9 mouse cellular contexts compared by ENCODE assay signal in genomic region chr4:116719396-116719795, GRCm38 (mm10). TPM values are rescaled to one million over a fixed set of nuclear protein-coding genes. Genes with fewer than 3 reads are reported as not detected.
DNase-seq lines count a peak whose midpoint lies in the region; ATAC-seq and TF ChIP-seq lines count a peak whose summit lies in the region.
"Had no signal": no experiment of that assay in that cellular context is flagged by ENCODE, and none has a peak within 500 bp of the region (broad histone marks: within the 10 kb centered on the region; RNA-seq: fewer than 3 reads in every experiment).

No protein-coding gene starts in this region.

- H3K9me3 ChIP-seq in kidney, embryonic 14.5 days (ENCODE audit: control insufficient read depth, low read length): no peaks in the 10 kb centered on the region
- H3K9me3 ChIP-seq: neural tube, embryonic 12.5 days had no signal

- TF ChIP-seq CTCF in kidney, adult 2 months (conservative IDR thresholded peaks at IDR 0.05; ENCODE audit: insufficient read depth, insufficient read length, low read depth, low read length): peak; percentile 80

- H3K9ac ChIP-seq in kidney, embryonic 14.5 days (ENCODE audit: low read depth, low read length): no peak overlapping the region
- H3K9ac ChIP-seq: neural tube, embryonic 12.5 days had no signal

- H3K36me3 ChIP-seq in kidney, adult 2 months (ENCODE audit: control insufficient read depth, insufficient read depth, low read length): no peaks in the 10 kb centered on the region
- H3K36me3 ChIP-seq in kidney, embryonic 14.5 days (ENCODE audit: control insufficient read depth, insufficient read depth, low read length): peaks cover 7% of the 10 kb centered on the region; the same call in 1 of the 2 replicates

- H3K27me3 ChIP-seq in kidney, adult 2 months (replicated peaks; ENCODE audit: control insufficient read depth, insufficient read depth, low read length): no peaks in the 10 kb centered on the region
- H3K27me3 ChIP-seq in kidney, embryonic 14.5 days (ENCODE audit: control insufficient read depth, insufficient read depth, low read length): no peaks in the 10 kb centered on the region
- H3K27me3 ChIP-seq: neural tube, embryonic 12.5 days had no signal

- TF ChIP-seq POLR2A in kidney, adult 2 months (IDR thresholded peaks at IDR 0.05; ENCODE audit: low read depth, low read length): no peak

- H3K4me3 ChIP-seq in kidney, adult 2 months (ENCODE audit: insufficient read depth, low read depth, low read length): no peak overlapping the region
- H3K4me3 ChIP-seq in kidney, embryonic 14.5 days (ENCODE audit: low read length): no peak overlapping the region
- H3K4me3 ChIP-seq: neural tube, embryonic 12.5 days had no signal

- H3K4me1 ChIP-seq in kidney, adult 2 months (ENCODE audit: control insufficient read depth, insufficient read depth, low read length): peaks cover 2% of the 10 kb centered on the region; the same call in 1 of the 2 replicates
- H3K4me1 ChIP-seq in kidney, embryonic 14.5 days (ENCODE audit: control insufficient read depth, insufficient read depth, low read length): no peaks in the 10 kb centered on the region; the same call in 1 of the 2 replicates

- peak; percentile 85 for DNase-seq in kidney, adult 2 months
- DNase-seq in c-Kit-negative CD71-positive TER-119-positive erythroid progenitor cells, embryonic 14.5 days (ENCODE audit: low read depth, low spot score): peak; percentile 68
- DNase-seq in fat pad, adult 2 months (ENCODE audit: extremely low read depth, low read depth, low spot score): peak; percentile 18
- peak; percentile 10 for DNase-seq in heart, postnatal 25 days (ENCODE audit: low spot score)
- DNase-seq in left cerebral cortex, adult 8-10 months (ENCODE audit: low spot score in 2 of 2): peak; percentile 23 to 52
- peak; percentile 19 to 21 for DNase-seq in monocyte, adult 2 months (ENCODE audit: low read depth in 1 of 2, low spot score in 2 of 2)
- DNase-seq in telencephalon, adult 2 months (ENCODE audit: low read depth, low spot score): peak; percentile 76

- intact Hi-C loops in heart, postnatal 25 days (cut with DNase I): loop anchor here (1.0 kb wide), 2 partner anchors 70 to 272 kb away; no protein-coding TSS in a partner anchor

- WGBS in kidney, adult 2 months: 20% methylated on average over 3 of the region's 3 CpGs
- WGBS in kidney, embryonic 14.5 days: 27% methylated on average over 3 of the region's 3 CpGs

- no peak overlapping the region for H3K27ac ChIP-seq in kidney, adult 2 months (ENCODE audit: insufficient read depth, low read depth, low read length)
- H3K27ac ChIP-seq in kidney, embryonic 14.5 days (ENCODE audit: low read depth, low read length): no peak overlapping the region
- H3K27ac ChIP-seq: neural tube, embryonic 12.5 days had no signal

- no peak overlapping the region for H3K4me2 ChIP-seq in kidney, embryonic 14.5 days (replicated peaks; ENCODE audit: low read depth, low read length)

- ATAC-seq in kidney, embryonic 14.5 days (ENCODE audit: low FRiP score, low TSS enrichment): no peak

RNA-seq across cellular contexts. Expression of gene Tesk2, which starts 1.4 kb away (rescaled TPM):
- polyA plus RNA-seq in kidney, adult 2 months (2012; rRNA removed): 10.7 and 11.7 TPM in 2 replicates
- 4.6 and 7.4 TPM in 2 replicates for polyA plus RNA-seq in kidney, embryonic 14.5 days (2014; fragmentation: Nextera tagmentation; extraction: Ambion mirVana)
- total RNA-seq in heart, postnatal 25 days (2021): 1 to 10 TPM; 2.3 to 2.5 TPM
- 1 to 10 TPM; 5.1 to 5.8 (median 5.5) TPM for total RNA-seq in left cerebral cortex, adult 8-10 months (2022)

RNA-seq across cellular contexts. Expression of gene Ccdc163, which starts 11.1 kb away (rescaled TPM):
- 29.2 and 34.5 TPM in 2 replicates for polyA plus RNA-seq in kidney, adult 2 months (2012; rRNA removed)
- 36.9 and 39.6 TPM in 2 replicates for polyA plus RNA-seq in kidney, embryonic 14.5 days (2014; fragmentation: Nextera tagmentation; extraction: Ambion mirVana)
- total RNA-seq in heart, postnatal 25 days (2021): 1 to 10 TPM; 5.5 to 5.6 TPM
- 1 to 10 TPM; 4.3 to 8.4 (median 6.3) TPM for total RNA-seq in left cerebral cortex, adult 8-10 months (2022)

RNA-seq across cellular contexts. Expression of gene Mmachc, which starts 11.2 kb away (rescaled TPM):
- 28.8 and 30.3 TPM in 2 replicates for polyA plus RNA-seq in kidney, adult 2 months (2012; rRNA removed)
- polyA plus RNA-seq in kidney, embryonic 14.5 days (2014; fragmentation: Nextera tagmentation; extraction: Ambion mirVana): 19.7 and 25.5 TPM in 2 replicates
- 10 to 100 TPM; 57.6 TPM for total RNA-seq in heart, postnatal 25 days (2021)
- total RNA-seq in left cerebral cortex, adult 8-10 months (2022): 10 to 100 TPM; 14.0 to 18.4 (median 14.8) TPM

RNA-seq across cellular contexts. Expression of gene Prdx1, which starts 34.1 kb away (rescaled TPM):
- polyA plus RNA-seq in kidney, adult 2 months (2012; rRNA removed): 282 and 478 TPM in 2 replicates
- polyA plus RNA-seq in kidney, embryonic 14.5 days (2014; fragmentation: Nextera tagmentation; extraction: Ambion mirVana): 1,503 and 1,977 TPM in 2 replicates
- total RNA-seq in heart, postnatal 25 days (2021): 100 to 1,000 TPM; 429 to 473 TPM
- total RNA-seq in left cerebral cortex, adult 8-10 months (2022): 100 to 1,000 TPM; 171 to 219 (median 193) TPM

Comparison
In these comparisons a context has a peak if more than half of its experiments do, and no peak if none do; other contexts are left out.
1. DNase-seq: peak in every context shown above with its lines; median percentile 85 in kidney, adult 2 months; 76 in telencephalon, adult 2 months; 68 in c-Kit-negative CD71-positive TER-119-positive erythroid progenitor cells, embryonic 14.5 days; 38 in left cerebral cortex, adult 8-10 months; 20 in monocyte, adult 2 months; 18 in fat pad, adult 2 months; 10 in heart, postnatal 25 days.